Mouse (Mus musculus) embryonic facial prominence, embryonic 13.5 days (tissue): ENCODE measurements around the gene Grsf1. TPM values are rescaled to one million over a fixed set of nuclear protein-coding genes. Genes with fewer than 3 reads are reported as not detected.

Source experiments
- ATAC-seq: fragments of 200-750 bp; cut with Nextera tagmentation; 2 replicates; pipeline ENCODE4 v1.8.0; 2017; ENCODE audit warnings: low read depth; ENCODE audit not compliant: insufficient number of reproducible peaks, insufficient read depth, low FRiP score, low TSS enrichment
- H3K27ac ChIP-seq: fragments of 300-500 bp; sonication (generic); 2 replicates; pipeline ENCODE4 v1.5.1; 2015; ENCODE audit warnings: moderate library complexity, mild to moderate bottlenecking, inconsistent platforms
- H3K27me3 ChIP-seq: fragments of 300-500 bp; sonication (generic); 2 replicates; pipeline ENCODE4 v1.6.1; 2015; ENCODE audit warnings: mild to moderate bottlenecking, inconsistent platforms
- H3K36me3 ChIP-seq: fragments of 300-500 bp; sonication (generic); 2 replicates; pipeline ENCODE4 v1.6.1; 2015; ENCODE audit warnings: mild to moderate bottlenecking, inconsistent platforms
- H3K4me1 ChIP-seq: fragments of 300-500 bp; sonication (generic); 2 replicates; pipeline ENCODE4 v1.6.1; 2015; ENCODE audit warnings: inconsistent platforms
- H3K4me2 ChIP-seq: fragments of 300-500 bp; sonication (generic); 2 replicates; pipeline ENCODE4 v1.6.1; 2015; ENCODE audit warnings: moderate library complexity, mild to moderate bottlenecking, inconsistent platforms
- H3K4me3 ChIP-seq: fragments of 300-500 bp; sonication (generic); 2 replicates; pipeline ENCODE4 v1.5.1; 2015; ENCODE audit warnings: mild to moderate bottlenecking, inconsistent platforms
- H3K9ac ChIP-seq: fragments of 300-500 bp; sonication (generic); 2 replicates; pipeline ENCODE4 v1.6.1; 2015; ENCODE audit warnings: mild to moderate bottlenecking, inconsistent platforms
- H3K9me3 ChIP-seq: fragments of 300-500 bp; sonication (generic); 2 replicates; pipeline ENCODE4 v1.6.1; 2016; ENCODE audit warnings: inconsistent platforms
- WGBS: fragments of 180-500 bp; shearing (Covaris S2); methylation state at CpG from one replicate; pipeline ENCODE4 v1.1.7; 2015; ENCODE audit warnings: mixed read lengths; 5-methylcytosine and 5-hydroxymethylcytosine counted together
- polyA plus RNA-seq: library from polyadenylated mRNA; unstranded; fragments of >200 nt; fragmentation: Nextera tagmentation; extraction: Ambion mirVana; gene quantifications from 2 replicates; pipeline ENCODE4 v1.2.1, GENCODE M21; 2015

Gene Grsf1
- polyA plus RNA-seq, 1 experiment from 2014 or later = 55.3 TPM

DNA sequence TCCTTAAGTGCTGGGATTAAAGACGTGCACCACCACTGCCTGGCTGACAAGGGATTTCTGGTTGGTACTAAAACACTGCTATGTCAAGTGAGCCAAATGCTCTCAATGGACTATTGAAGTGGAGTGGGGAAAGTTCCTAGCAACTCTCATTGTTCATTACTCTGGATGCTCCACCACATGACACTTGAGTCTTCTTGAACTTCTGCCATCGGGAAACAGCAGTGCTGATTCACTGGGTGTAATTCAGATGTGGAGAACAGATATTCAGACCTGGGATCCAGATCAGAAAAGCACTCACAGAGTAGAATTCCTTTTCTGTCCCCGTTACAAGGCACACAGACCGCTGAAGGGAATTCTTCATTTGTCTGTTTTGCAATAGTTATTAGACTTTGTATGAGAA lies 27.6 kb upstream of the Grsf1 start:
- WGBS = 83% methylated on average over 4 of the region's 4 CpGs
- Histone ChIP-seq H3K4me2 (no peak overlapping the region), H3K4me3 (no peak overlapping the region), H3K36me3 (no peaks in the 10 kb centered on the region), H3K27ac (no peak overlapping the region), H3K27me3 (no peaks in the 10 kb centered on the region), H3K4me1 (no peaks in the 10 kb centered on the region), H3K9me3 (no peaks in the 10 kb centered on the region), H3K9ac (no peak overlapping the region)
- ATAC-seq = no peak

DNA sequence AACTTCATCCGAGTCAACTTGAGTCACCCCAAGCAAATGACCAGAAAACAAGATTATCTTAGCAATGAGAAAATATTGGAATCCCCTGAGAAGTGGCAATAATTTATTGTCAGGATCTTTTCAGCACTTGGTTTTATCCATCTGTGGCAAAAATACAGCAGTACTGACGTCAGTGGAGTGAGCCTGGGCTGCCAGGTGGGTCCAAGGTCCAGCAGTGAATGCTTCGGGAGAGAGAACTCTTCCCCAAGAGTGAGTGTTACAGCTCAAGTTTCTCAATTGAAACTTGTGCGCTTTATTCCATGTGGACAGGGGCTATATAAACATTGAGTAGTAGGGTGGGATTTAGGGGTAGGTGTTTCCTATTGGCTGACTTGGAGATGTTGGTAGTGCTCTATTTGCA lies 26.1 kb upstream of the Grsf1 start:
- Histone ChIP-seq H3K4me1 (no peaks in the 10 kb centered on the region), H3K27me3 (no peaks in the 10 kb centered on the region), H3K27ac (no peak overlapping the region), H3K36me3 (no peaks in the 10 kb centered on the region), H3K9me3 (no peaks in the 10 kb centered on the region), H3K4me2 (no peak overlapping the region), H3K9ac (no peak overlapping the region), H3K4me3 (no peak overlapping the region)
- no peak for ATAC-seq
- WGBS = 69% methylated on average over 4 of the region's 4 CpGs

DNA sequence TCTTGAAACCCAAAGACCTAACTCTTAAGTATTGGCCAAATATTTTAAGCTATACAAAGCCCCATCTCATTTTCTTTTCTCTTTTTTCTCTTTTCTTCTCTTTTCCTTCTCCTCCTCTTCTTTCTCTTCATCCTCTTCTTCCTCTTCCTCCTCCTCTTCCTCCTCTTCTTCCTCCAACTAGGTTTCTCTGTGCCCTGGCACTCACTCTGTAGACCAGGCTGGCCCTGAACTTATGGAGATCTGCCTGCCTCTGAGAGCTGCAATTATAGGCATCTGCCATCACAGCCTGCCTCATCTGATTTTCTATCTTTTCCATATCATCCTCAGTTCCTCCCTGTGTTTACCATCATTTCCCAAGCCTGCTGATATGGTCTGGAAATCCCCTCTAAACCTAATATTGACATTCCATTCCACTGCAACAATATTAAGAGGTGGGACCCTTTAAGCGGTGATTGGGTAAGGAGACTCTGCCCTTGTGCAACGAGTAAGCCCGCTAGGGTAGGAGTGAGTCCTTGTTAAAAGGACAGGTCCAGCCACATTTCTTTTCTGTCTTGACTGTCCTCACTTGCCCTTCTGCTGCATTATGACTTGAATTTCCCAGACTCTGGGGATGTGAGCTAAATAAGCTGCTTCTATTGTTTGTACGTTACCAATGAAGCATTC lies 23.4 kb upstream of the Grsf1 start:
- no peak for ATAC-seq
- Histone ChIP-seq H3K9me3 (no peaks in the 10 kb centered on the region), H3K27ac (no peak overlapping the region), H3K4me2 (no peak overlapping the region), H3K36me3 (no peaks in the 10 kb centered on the region), H3K9ac (no peak overlapping the region), H3K27me3 (no peaks in the 10 kb centered on the region), H3K4me1 (no peaks in the 10 kb centered on the region), H3K4me3 (no peak overlapping the region)
- 70% methylated on average over 4 of the region's 4 CpGs for WGBS

DNA sequence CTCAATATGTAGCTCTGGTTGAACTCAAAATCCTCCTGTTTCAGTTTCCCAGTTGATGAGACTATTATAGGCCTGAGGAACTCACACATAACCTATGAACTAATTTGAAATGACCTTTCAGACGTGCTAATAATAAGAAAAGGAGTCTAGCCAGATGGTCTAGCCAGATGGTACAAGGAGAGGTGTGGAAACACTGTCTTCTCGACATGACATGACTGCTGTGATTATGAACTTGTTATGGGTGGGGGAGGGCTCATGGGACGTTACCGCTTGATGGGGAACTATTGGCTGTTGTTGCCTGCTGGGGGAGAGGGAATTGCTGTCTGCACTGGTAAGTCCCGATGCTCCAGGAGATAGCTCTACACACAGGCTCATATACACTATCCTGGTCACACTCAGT lies 21.3 kb upstream of the Grsf1 start:
- no peak for ATAC-seq
- H3K4me3 ChIP-seq = no peak overlapping the region
- 81% methylated on average over 5 of the region's 5 CpGs for WGBS

GRCm38 (mm10) chr5:88693057-88693456 lies 17.1 kb upstream of the Grsf1 start:
- H3K27ac ChIP-seq = no peak overlapping the region
- ATAC-seq = no peak
- no peaks in the 10 kb centered on the region for H3K4me1 ChIP-seq
- no peaks in the 10 kb centered on the region for H3K9me3 ChIP-seq
- H3K9ac ChIP-seq = no peak overlapping the region
- no peak overlapping the region for H3K4me3 ChIP-seq
- H3K36me3 ChIP-seq = no peaks in the 10 kb centered on the region
- H3K4me2 ChIP-seq = no peak overlapping the region
- H3K27me3 ChIP-seq = no peaks in the 10 kb centered on the region

More for the DNA sequence above, 21.3 kb upstream of the Grsf1 start:
- H3K27ac ChIP-seq = no peak overlapping the region
- no peaks in the 10 kb centered on the region for H3K4me1 ChIP-seq
- H3K9ac ChIP-seq = no peak overlapping the region
- no peaks in the 10 kb centered on the region for H3K36me3 ChIP-seq
- no peaks in the 10 kb centered on the region for H3K9me3 ChIP-seq
- no peak overlapping the region for H3K4me2 ChIP-seq
- no peaks in the 10 kb centered on the region for H3K27me3 ChIP-seq

DNA sequence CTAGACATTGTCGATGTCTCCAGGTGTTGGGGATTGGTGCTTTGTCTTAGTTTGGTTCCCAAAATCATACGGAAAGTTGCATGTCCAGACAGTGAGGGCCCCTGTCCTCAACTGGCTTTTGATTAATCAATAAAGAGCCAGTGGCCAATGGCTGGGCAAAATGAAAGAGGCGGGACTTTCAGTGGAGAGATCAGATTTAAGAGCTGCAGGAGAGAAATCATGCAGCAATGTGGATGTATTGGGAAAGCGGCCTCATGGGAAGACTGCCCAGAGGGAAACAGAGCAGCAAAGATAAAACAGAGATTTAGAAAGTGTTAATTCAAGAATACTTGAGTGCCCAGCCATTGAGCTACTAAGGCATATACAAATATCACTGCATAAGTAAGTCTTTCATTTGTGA lies 16.6 kb upstream of the Grsf1 start:
- ATAC-seq = no peak
- no peaks in the 10 kb centered on the region for H3K36me3 ChIP-seq
- H3K27ac ChIP-seq = no peak overlapping the region
- H3K9me3 ChIP-seq = no peaks in the 10 kb centered on the region
- H3K9ac ChIP-seq = no peak overlapping the region
- no peaks in the 10 kb centered on the region for H3K4me1 ChIP-seq
- H3K27me3 ChIP-seq = no peaks in the 10 kb centered on the region
- 85% methylated on average over 4 of the region's 4 CpGs for WGBS
- H3K4me2 ChIP-seq = no peak overlapping the region
- no peak overlapping the region for H3K4me3 ChIP-seq

GRCm38 (mm10) chr5:88691506-88692095 lies 15.6 kb upstream of the Grsf1 start:
- no peak for ATAC-seq
- Histone ChIP-seq H3K4me3 (no peak overlapping the region), H3K4me1 (no peaks in the 10 kb centered on the region), H3K4me2 (no peak overlapping the region), H3K27me3 (no peaks in the 10 kb centered on the region), H3K9me3 (no peaks in the 10 kb centered on the region), H3K27ac (no peak overlapping the region), H3K36me3 (no peaks in the 10 kb centered on the region), H3K9ac (no peak overlapping the region)
- WGBS = 61% methylated on average over 6 of the region's 6 CpGs

DNA sequence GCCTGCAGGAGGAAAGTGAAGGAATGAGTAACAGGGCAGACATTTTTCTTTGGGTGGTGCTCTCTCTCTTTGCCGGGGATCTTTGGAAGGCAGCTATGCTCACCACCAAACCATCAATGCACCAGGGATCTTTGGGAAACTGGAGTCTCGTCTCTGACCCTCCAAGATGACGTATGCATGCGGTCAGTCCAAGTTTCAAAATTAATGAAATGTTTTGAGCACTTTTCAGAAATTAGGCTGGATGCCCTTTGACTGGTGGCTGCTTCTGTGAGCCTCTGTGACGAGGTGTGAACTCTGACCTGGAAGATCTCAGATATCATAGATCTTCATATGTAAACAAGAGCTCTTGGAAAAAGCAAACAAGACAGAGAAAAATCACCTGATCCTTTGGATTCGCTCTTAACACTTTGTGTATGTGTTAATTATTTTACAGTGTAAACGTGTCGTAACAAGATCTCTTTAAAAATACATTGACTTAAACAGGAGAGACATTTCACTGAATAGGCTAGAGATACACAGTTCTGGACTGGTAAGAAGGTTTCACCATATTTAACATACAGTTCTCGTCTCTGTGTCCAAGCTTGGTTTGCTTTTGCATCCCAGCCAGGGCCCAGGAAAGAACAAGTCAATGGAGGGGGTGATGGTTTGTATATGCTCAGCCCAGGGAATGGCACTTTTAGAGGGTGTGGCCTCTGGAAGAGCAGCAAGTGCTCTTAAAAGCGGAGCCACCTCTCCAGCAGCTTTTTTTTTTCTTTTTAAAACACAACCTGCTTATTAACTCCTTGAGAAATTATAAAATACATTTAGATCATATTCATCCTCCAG lies 14.9 kb upstream of the Grsf1 start:
- no peaks in the 10 kb centered on the region for H3K9me3 ChIP-seq
- no peak overlapping the region for H3K4me3 ChIP-seq
- peaks cover under 1% of the 10 kb centered on the region; the same call in 1 of the 2 replicates for H3K27me3 ChIP-seq
- H3K4me2 ChIP-seq = no peak overlapping the region
- H3K4me1 ChIP-seq = no peaks in the 10 kb centered on the region
- no peaks in the 10 kb centered on the region for H3K36me3 ChIP-seq
- 67% methylated on average over 10 of the region's 10 CpGs for WGBS
- ATAC-seq = no peak
- H3K9ac ChIP-seq = no peak overlapping the region
- no peak overlapping the region for H3K27ac ChIP-seq

DNA sequence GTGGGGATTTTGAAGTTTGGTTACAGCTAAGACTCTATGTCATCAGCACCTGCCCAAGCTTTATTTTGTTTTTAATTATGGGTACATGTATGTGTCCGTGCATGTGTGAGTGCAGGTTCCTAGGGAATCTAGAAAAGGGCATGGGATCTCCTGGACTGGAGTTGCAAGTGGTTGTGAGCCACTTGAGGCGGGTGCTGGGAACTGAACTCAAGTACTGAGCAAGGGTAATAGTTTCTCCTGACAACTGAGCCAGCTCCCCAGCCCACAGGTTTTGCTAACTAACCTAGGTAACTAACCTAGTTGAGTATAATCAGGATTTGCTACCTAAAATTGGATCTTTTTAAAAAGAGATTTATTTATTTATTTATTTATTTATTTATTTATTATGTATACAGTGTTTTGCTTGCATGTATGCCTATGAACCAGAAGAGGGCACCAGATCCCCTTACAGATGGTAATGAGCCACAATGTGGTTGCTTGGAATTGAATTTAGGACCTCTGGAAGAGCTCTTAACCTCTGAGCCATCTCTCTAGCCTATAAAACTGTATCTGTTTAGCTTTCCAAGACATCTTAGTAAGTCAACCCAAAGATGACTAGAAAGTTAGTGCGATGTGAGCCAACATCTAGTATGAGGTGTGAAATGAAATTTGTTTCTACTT lies 13.4 kb upstream of the Grsf1 start:
- Histone ChIP-seq H3K27ac (no peak overlapping the region), H3K36me3 (no peaks in the 10 kb centered on the region), H3K9ac (no peak overlapping the region), H3K9me3 (no peaks in the 10 kb centered on the region), H3K4me2 (no peak overlapping the region), H3K4me3 (no peak overlapping the region), H3K4me1 (no peaks in the 10 kb centered on the region), H3K27me3 (peaks cover 10% of the 10 kb centered on the region; the same call in 1 of the 2 replicates)
- no peak for ATAC-seq
- 77% methylated on average over 3 of the region's 3 CpGs for WGBS

DNA sequence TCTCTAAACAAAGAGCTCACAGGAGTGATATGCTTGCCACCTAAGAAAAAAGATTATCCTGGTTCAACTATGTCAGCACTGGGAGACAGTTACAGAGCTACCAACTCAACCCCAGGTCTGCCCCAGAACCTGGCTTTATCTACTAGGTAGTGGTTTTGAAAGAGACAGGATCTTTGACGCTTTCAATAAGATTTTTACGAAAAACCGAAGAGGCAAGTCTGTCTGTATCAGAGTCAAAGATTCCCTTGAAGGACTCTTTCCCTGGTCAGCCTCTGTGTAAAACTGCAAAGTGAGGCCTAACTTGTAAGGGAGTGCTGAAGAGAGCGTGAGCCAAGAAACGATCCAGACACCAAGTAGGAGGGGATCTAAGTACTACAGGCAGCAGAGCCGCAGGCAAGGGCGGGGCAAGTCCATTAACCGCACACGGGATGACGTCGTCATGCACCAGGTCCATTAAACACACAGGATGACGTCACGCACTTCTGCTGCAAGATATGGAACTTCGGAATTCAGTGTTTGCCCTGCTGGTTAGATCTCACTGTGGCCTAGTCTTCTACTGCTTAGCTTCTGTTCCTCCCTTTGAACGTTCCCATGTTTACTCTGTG lies 12.7 kb upstream of the Grsf1 start:
- 74% methylated on average over 15 of the region's 15 CpGs for WGBS

DNA sequence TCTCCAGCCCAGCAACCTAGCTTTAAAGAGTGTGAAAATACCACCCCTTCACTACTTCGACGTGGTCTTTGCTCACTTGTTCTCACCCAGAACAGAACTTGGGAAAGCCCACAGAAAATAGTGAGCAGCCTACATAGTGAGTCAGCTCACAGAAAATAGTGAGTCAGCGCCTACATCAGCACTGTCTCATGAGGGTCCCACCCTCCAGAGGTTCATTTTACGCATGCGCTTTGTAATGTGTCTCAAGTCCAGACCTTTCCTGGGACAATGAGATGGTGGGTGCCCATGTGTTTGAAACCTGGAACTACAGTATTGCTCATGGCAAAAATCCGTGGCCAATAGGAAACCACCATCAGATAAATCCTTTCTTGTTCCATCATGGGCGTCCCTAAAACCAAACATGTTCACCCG lies 12.0 kb upstream of the Grsf1 start:
- no peak overlapping the region for H3K4me3 ChIP-seq
- H3K9ac ChIP-seq = no peak overlapping the region
- H3K27ac ChIP-seq = no peak overlapping the region
- 77% methylated on average over 8 of the region's 8 CpGs for WGBS
- H3K36me3 ChIP-seq = no peaks in the 10 kb centered on the region
- H3K27me3 ChIP-seq = peaks cover 10% of the 10 kb centered on the region; the same call in 1 of the 2 replicates
- H3K4me1 ChIP-seq = no peaks in the 10 kb centered on the region
- H3K4me2 ChIP-seq = no peak overlapping the region
- ATAC-seq = no peak
- H3K9me3 ChIP-seq = no peaks in the 10 kb centered on the region

More for the DNA sequence above, 12.7 kb upstream of the Grsf1 start:
- Histone ChIP-seq H3K27ac (no peak overlapping the region), H3K4me3 (no peak overlapping the region), H3K9me3 (no peaks in the 10 kb centered on the region), H3K27me3 (peaks cover 10% of the 10 kb centered on the region; the same call in 1 of the 2 replicates), H3K4me1 (no peaks in the 10 kb centered on the region), H3K9ac (no peak overlapping the region), H3K4me2 (no peak overlapping the region), H3K36me3 (no peaks in the 10 kb centered on the region)
- ATAC-seq = no peak
